ENCODE assay signal across 8 mouse cellular contexts in genomic region chr9:72654593-72655242, GRCm38 (mm10). TPM values are rescaled to one million over a fixed set of nuclear protein-coding genes. Genes with fewer than 3 reads are reported as not detected.
DNase-seq lines count a peak whose midpoint lies in the region; ATAC-seq and TF ChIP-seq lines count a peak whose summit lies in the region.

No protein-coding gene starts in this region.

- H3K4me2 ChIP-seq in hindbrain, embryonic 16.5 days (ENCODE audit: low read length): no peak overlapping the region

- ATAC-seq in frontal cortex, adult (ENCODE audit: low TSS enrichment): peak; percentile 70
- ATAC-seq in G1E (ENCODE audit: extremely low read depth, insufficient number of reproducible peaks, low FRiP score, poor library complexity, severe bottlenecking): peak; percentile 35; the same call in 1 of the 2 replicates
- 0 out of 2 replicates have a peak, but pooled peaks have one; percentile 35 for ATAC-seq in hindbrain, embryonic 16.5 days

- DNase-seq in frontal cortex, postnatal 25 days (ENCODE audit: low spot score in 2 of 2): no peak
- no peak for DNase-seq in G1E (ENCODE audit: low spot score)
- peak; percentile 65 for DNase-seq in embryonic facial prominence, embryonic 10.5 days (ENCODE audit: low spot score)
- peak; percentile 84 for DNase-seq in liver
- peak; percentile 39 to 63 for DNase-seq in natural killer cell, adult 2 months (ENCODE audit: low spot score in 2 of 2)
- DNase-seq in thymus, adult 2 months: peak; percentile 68

- peaks cover 56% of the 10 kb centered on the region for H3K4me1 ChIP-seq in G1E (ENCODE audit: insufficient read depth, low read depth, low read length)
- H3K4me1 ChIP-seq in embryonic facial prominence, embryonic 10.5 days: peaks cover 60% of the 10 kb centered on the region
- H3K4me1 ChIP-seq in hindbrain, embryonic 16.5 days (ENCODE audit: control insufficient read depth, insufficient read depth, low read depth, low read length): no peaks in the 10 kb centered on the region
- H3K4me1 ChIP-seq in thymus, adult 2 months (replicated peaks; ENCODE audit: control insufficient read depth, insufficient read depth, low read length): peaks cover 10% of the 10 kb centered on the region

- no peaks in the 10 kb centered on the region for H3K9me3 ChIP-seq in G1E (replicated peaks)
- no peaks in the 10 kb centered on the region for H3K9me3 ChIP-seq in embryonic facial prominence, embryonic 10.5 days
- no peaks in the 10 kb centered on the region for H3K9me3 ChIP-seq in hindbrain, embryonic 16.5 days (ENCODE audit: control insufficient read depth, low read length)

- peak overlapping the region; percentile 58 for H3K27ac ChIP-seq in embryonic facial prominence, embryonic 10.5 days (replicated peaks)
- H3K27ac ChIP-seq in hindbrain, embryonic 16.5 days (ENCODE audit: low read depth, low read length): no peak overlapping the region
- H3K27ac ChIP-seq in thymus, adult 2 months (ENCODE audit: control insufficient read depth, insufficient read depth, low read length): no peak overlapping the region

- H3K9ac ChIP-seq in hindbrain, embryonic 16.5 days (ENCODE audit: low read depth, low read length): no peak overlapping the region

- TF ChIP-seq CTCF in G1E (IDR thresholded peaks at IDR 0.05; ENCODE audit: low read depth, low read length): peak; percentile 61
- TF ChIP-seq CTCF in thymus, adult 2 months (IDR thresholded peaks at IDR 0.05; ENCODE audit: borderline replicate concordance, control insufficient read depth, extremely low read depth, insufficient read depth, low read length, poor library complexity): peak; percentile 84; the same call in 1 of the 2 replicates

- no peaks in the 10 kb centered on the region for H3K36me3 ChIP-seq in G1E (replicated peaks)
- no peaks in the 10 kb centered on the region for H3K36me3 ChIP-seq in embryonic facial prominence, embryonic 10.5 days (replicated peaks)
- no peaks in the 10 kb centered on the region for H3K36me3 ChIP-seq in hindbrain, embryonic 16.5 days (ENCODE audit: control insufficient read depth, insufficient read depth, low read length)
- H3K36me3 ChIP-seq in thymus, adult 2 months (ENCODE audit: control insufficient read depth, insufficient read depth, low read length): no peaks in the 10 kb centered on the region

- no peak for TF ChIP-seq POLR2A in thymus, adult 2 months (IDR thresholded peaks at IDR 0.05; ENCODE audit: control insufficient read depth, extremely low read depth, insufficient read depth, low read length, poor library complexity)

- WGBS in embryonic facial prominence, embryonic 10.5 days: 74% methylated on average over 6 of the region's 6 CpGs
- 68% methylated on average over 6 of the region's 6 CpGs for WGBS in hindbrain, embryonic 16.5 days
- WGBS in thymus, adult 2 months: 84% methylated on average over 6 of the region's 6 CpGs

- no peak overlapping the region for H3K4me3 ChIP-seq in G1E (ENCODE audit: low read depth, low read length)
- H3K4me3 ChIP-seq in embryonic facial prominence, embryonic 10.5 days: no peak overlapping the region
- H3K4me3 ChIP-seq in hindbrain, embryonic 16.5 days (ENCODE audit: low read length): no peak overlapping the region
- H3K4me3 ChIP-seq in thymus, adult 2 months (ENCODE audit: control insufficient read depth, insufficient read depth, low read length): no peak overlapping the region

- peaks cover 6% of the 10 kb centered on the region for H3K27me3 ChIP-seq in G1E (ENCODE audit: insufficient read depth, low read length)
- H3K27me3 ChIP-seq in embryonic facial prominence, embryonic 10.5 days (replicated peaks; ENCODE audit: low read depth, poor library complexity, severe bottlenecking): no peaks in the 10 kb centered on the region
- H3K27me3 ChIP-seq in hindbrain, embryonic 16.5 days (replicated peaks; ENCODE audit: control insufficient read depth, insufficient read depth, low read length): no peaks in the 10 kb centered on the region
- no peaks in the 10 kb centered on the region for H3K27me3 ChIP-seq in thymus, adult 2 months (ENCODE audit: control insufficient read depth, insufficient read depth, low read length)

RNA-seq across cellular contexts. Expression of gene Nedd4, which starts 7.4 kb away (rescaled TPM):
- total RNA-seq in G1E (2014; fragmentation: Nextera tagmentation) (869 and 984 TPM in 2 replicates), G1E (2017) (631 and 707 TPM in 2 replicates)
- 399 and 562 TPM in 2 replicates for polyA plus RNA-seq in G1E (2012)
- polyA plus RNA-seq in embryonic facial prominence, embryonic 10.5 days (2016; fragmentation: Nextera tagmentation; extraction: Ambion mirVana): 660 and 664 TPM in 2 replicates
- 377 and 405 TPM in 2 replicates for polyA plus RNA-seq in hindbrain, embryonic 16.5 days (2015; fragmentation: Nextera tagmentation; extraction: Ambion mirVana)
- polyA plus RNA-seq in thymus, adult 2 months (2012; rRNA removed): 71.7 and 80.4 TPM in 2 replicates

Comparison
In these comparisons a context has a peak if more than half of its experiments do, and no peak if none do; other contexts are left out.
1. DNase-seq: peak in embryonic facial prominence, embryonic 10.5 days (single experiment), liver (single experiment), natural killer cell, adult 2 months (2 of 2) and thymus, adult 2 months (single experiment); none in frontal cortex, postnatal 25 days (0 of 2) and G1E (single experiment).
2. Peak in every context shown above with its lines, with median percentiles within 50 percentile points of each other: ATAC-seq.